Mouse (Mus musculus): ENCODE data around the gene Prss35. TPM values are rescaled to one million over a fixed set of nuclear protein-coding genes. Genes with fewer than 3 reads are reported as not detected.
A peak's percentile ranks its signal among the peaks of the same experiment; 100 is the strongest.

Gene Prss35
- total and polyA plus RNA-seq, 2 experiments = not detected

DNA sequence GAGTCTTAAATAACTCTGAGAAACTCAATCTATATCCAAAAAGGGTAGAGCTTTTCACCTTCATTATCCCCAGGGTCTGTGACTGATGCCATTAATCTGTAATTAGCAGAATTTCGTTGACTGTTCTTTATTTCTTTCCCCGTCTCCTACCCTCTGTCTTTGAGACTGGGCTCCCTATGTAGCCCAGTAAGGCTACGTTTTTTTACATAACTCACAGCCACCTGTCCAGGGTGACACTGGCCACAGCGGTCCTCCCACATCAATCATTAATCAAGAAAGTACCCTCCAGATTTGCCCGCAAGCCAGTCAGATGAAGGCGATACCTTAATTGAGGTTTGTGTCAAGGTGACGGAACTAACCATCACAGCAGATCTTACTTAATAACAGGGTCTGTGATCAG lies 55.6 kb downstream of the Prss35 start:
- TF ChIP-seq POLR2A (IDR thresholded peaks at IDR 0.05; ENCODE audit: extremely low read depth, insufficient read depth, low read length) (no peak), CTCF (IDR thresholded peaks at IDR 0.05; ENCODE audit: low read depth, low read length) (no peak)
- Histone ChIP-seq H3K27me3 (ENCODE audit: control insufficient read depth, insufficient read depth, low read length) (no peaks in the 10 kb centered on the region), H3K9ac (ENCODE audit: low read depth, low read length) (no peak overlapping the region), H3K4me3 (ENCODE audit: insufficient read depth, low read depth, low read length) (no peak overlapping the region), H3K36me3 (ENCODE audit: control insufficient read depth, insufficient read depth, low read length) (no peaks in the 10 kb centered on the region), H3K79me2 (ENCODE audit: control insufficient read depth, insufficient read depth, low read length) (no peaks in the 10 kb centered on the region), H3K4me1 (ENCODE audit: control insufficient read depth, insufficient read depth, low read length) (no peaks in the 10 kb centered on the region), H3K27ac (replicated peaks; ENCODE audit: insufficient read depth, low read depth, low read length) (no peak overlapping the region)
- no peak for DNase-seq (ENCODE audit: extremely low read depth, low read depth, low spot score)
- WGBS = 83% methylated on average over 7 of the region's 7 CpGs

DNA sequence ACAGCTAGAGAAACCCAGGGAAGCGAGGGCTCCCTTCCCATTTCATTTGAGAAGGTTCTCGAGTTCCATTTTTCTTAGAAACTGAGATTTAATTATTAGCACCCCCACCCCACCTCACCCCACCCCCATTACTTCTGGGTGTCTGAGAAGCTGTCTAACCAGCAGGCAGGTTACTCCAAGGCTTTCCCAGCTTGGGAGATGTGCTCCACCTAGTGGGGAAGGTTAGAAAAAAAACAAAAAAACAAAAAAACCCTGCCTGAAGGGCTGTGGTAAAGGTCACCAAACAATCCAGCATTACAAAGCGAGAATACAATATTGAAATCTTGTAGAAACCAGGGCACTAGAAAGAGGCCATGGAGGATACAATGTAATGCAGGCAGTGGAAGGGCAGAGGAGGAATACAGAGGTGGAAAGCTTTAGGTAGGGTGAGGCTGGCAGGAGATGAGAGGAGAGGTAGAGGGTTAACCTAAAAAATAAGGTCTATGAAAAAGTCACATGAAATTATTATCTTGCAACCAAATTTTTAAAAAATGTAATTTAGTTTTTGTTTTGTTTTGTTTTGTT lies 57.2 kb downstream of the Prss35 start:
- TF ChIP-seq POLR2A (IDR thresholded peaks at IDR 0.05; ENCODE audit: extremely low read depth, insufficient read depth, low read length) (no peak), CTCF (IDR thresholded peaks at IDR 0.05; ENCODE audit: low read depth, low read length) (peak; percentile 38; the same call in 1 of the 2 replicates)
- no peak overlapping the region for H3K27ac ChIP-seq (replicated peaks; ENCODE audit: insufficient read depth, low read depth, low read length)
- DNase-seq (ENCODE audit: extremely low read depth, low read depth, low spot score) = peak; percentile 22
- no peak overlapping the region for H3K4me3 ChIP-seq (ENCODE audit: insufficient read depth, low read depth, low read length)
- H3K27me3 ChIP-seq (ENCODE audit: control insufficient read depth, insufficient read depth, low read length) = no peaks in the 10 kb centered on the region
- H3K79me2 ChIP-seq (ENCODE audit: control insufficient read depth, insufficient read depth, low read length) = no peaks in the 10 kb centered on the region
- no peaks in the 10 kb centered on the region for H3K36me3 ChIP-seq (ENCODE audit: control insufficient read depth, insufficient read depth, low read length)
- 36% methylated on average over 3 of the region's 3 CpGs for WGBS
- H3K9ac ChIP-seq (ENCODE audit: low read depth, low read length) = no peak overlapping the region
- no peaks in the 10 kb centered on the region for H3K4me1 ChIP-seq (ENCODE audit: control insufficient read depth, insufficient read depth, low read length)

Other genes with a start within 250 kb of the Prss35 start
- gene Pgm3, start 171.8 kb upstream of the Prss35 start, total RNA-seq (2014; rRNA removed) = 13.3 and 16.5 TPM in 2 replicates
- gene Pgm3, start 171.8 kb upstream of the Prss35 start, polyA plus RNA-seq (2012; rRNA removed) = 3.7 TPM in 2 replicates
- gene Rwdd2a, start 171.7 kb upstream of the Prss35 start, total RNA-seq (2014; rRNA removed) = 0.20 TPM in 1 of 2 replicates, not detected in the other
- 0.11 TPM in 1 of 2 replicates, not detected in the other for gene Rwdd2a, start 171.7 kb upstream of the Prss35 start, polyA plus RNA-seq (2012; rRNA removed)
- gene Me1, start 47.7 kb upstream of the Prss35 start, total RNA-seq (2014; rRNA removed) = 62.8 and 87.4 TPM in 2 replicates
- 66.3 and 101 TPM in 2 replicates for gene Me1, start 47.7 kb upstream of the Prss35 start, polyA plus RNA-seq (2012; rRNA removed)
- 0.13 and 0.18 TPM in 2 replicates for gene Snap91, start 137.0 kb downstream of the Prss35 start, total RNA-seq (2014; rRNA removed)
- not detected in 2 replicates for gene Snap91, start 137.0 kb downstream of the Prss35 start, polyA plus RNA-seq (2012; rRNA removed)

Data from liver, adult 2 months (tissue).